In the genomic region with DNA sequence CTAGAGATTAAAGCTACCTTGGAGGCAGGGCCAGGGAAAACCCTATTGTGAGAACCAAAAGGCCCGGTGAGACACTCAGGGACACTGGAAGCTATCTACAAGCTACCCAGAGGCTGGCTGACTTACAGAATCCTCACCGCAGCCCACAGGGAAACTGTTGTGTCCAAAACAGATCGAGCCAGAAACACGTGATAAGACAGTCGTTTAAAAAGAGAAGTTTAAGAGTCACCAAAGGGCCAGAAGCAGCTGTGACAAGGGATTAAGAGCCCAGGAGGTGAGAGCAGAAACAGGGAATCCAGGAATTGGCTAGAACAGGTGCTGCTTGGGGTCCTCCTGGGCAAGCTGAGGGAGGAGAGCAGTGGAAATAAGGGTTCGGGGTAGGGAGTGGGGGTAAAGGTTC, we compare ENCODE assay signal across 9 mouse cellular contexts.
DNase-seq lines count a peak whose midpoint lies in the region; ATAC-seq and TF ChIP-seq lines count a peak whose summit lies in the region.
"Had no signal": no experiment of that assay in that cellular context is flagged by ENCODE, and none has a peak within 500 bp of the region (broad histone marks: within the 10 kb centered on the region; RNA-seq: fewer than 3 reads in every experiment).

No protein-coding gene starts in this region.

- no peak for ATAC-seq in lung, embryonic 15.5 days (ENCODE audit: borderline replicate concordance, extremely low read depth, low FRiP score, low TSS enrichment)
- ATAC-seq in embryonic facial prominence, embryonic 14.5 days (ENCODE audit: low read depth) = no peak
- ATAC-seq in heart, postnatal 0 days (ENCODE audit: insufficient read depth, low read depth) = no peak
- no peak for ATAC-seq in stomach, embryonic 14.5 days (ENCODE audit: insufficient number of reproducible peaks, insufficient read depth, low FRiP score, low read depth)
- ATAC-seq: liver, postnatal 0 days had no signal

- H3K4me3 ChIP-seq in lung, embryonic 15.5 days = no peak overlapping the region
- H3K4me3 ChIP-seq in embryonic facial prominence, embryonic 14.5 days (ENCODE audit: low read depth, low read length) = no peak overlapping the region
- no peak overlapping the region for H3K4me3 ChIP-seq in heart, postnatal 0 days (ENCODE audit: low read depth, low read length)
- H3K4me3 ChIP-seq in stomach, embryonic 14.5 days (ENCODE audit: low read depth, low read length) = no peak overlapping the region

- H3K4me2 ChIP-seq in lung, embryonic 15.5 days = no peak overlapping the region
- H3K4me2 ChIP-seq in embryonic facial prominence, embryonic 14.5 days (ENCODE audit: low read depth, low read length) = peak overlapping the region; percentile 44
- H3K4me2 ChIP-seq in heart, postnatal 0 days (ENCODE audit: low read depth, low read length) = peak overlapping the region; percentile 23; the same call in 1 of the 2 replicates
- H3K4me2 ChIP-seq in stomach, embryonic 14.5 days (replicated peaks; ENCODE audit: low read depth, low read length) = no peak overlapping the region

- TF ChIP-seq CTCF in heart, postnatal 0 days (IDR thresholded peaks at IDR 0.05; ENCODE audit: low read depth) = no peak

- whole genome bisulfite sequencing in lung, embryonic 15.5 days = 39% methylated on average over 6 of the region's 6 CpGs
- WGBS in embryonic facial prominence, embryonic 14.5 days = 54% methylated on average over 6 of the region's 6 CpGs
- WGBS in heart, postnatal 0 days = 25% methylated on average over 6 of the region's 6 CpGs
- 64% methylated on average over 6 of the region's 6 CpGs for WGBS in stomach, embryonic 14.5 days

- no peak for TF ChIP-seq EP300 in heart, postnatal 0 days (IDR thresholded peaks at IDR 0.05; ENCODE audit: low read depth)

- no peak for DNase-seq in lung, postnatal 4 days
- DNase-seq in embryonic facial prominence, embryonic 14.5 days (ENCODE audit: low spot score) = peak; percentile 33
- DNase-seq in heart, postnatal 0 days (ENCODE audit: low spot score) = no peak
- no peak for DNase-seq in adrenal gland, adult 8-10 months
- DNase-seq in frontal cortex, postnatal 10 days (ENCODE audit: low spot score in 2 of 2) = no peak
- DNase-seq in thymus, postnatal 14 days = no peak
- DNase-seq: liver, postnatal 0 days had no signal

- H3K9me3 ChIP-seq in lung, embryonic 15.5 days = no peaks in the 10 kb centered on the region
- no peaks in the 10 kb centered on the region for H3K9me3 ChIP-seq in embryonic facial prominence, embryonic 14.5 days (ENCODE audit: control insufficient read depth, low read length)
- H3K9me3 ChIP-seq in heart, postnatal 0 days (replicated peaks; ENCODE audit: control insufficient read depth, low read length) = no peaks in the 10 kb centered on the region
- H3K9me3 ChIP-seq in stomach, embryonic 14.5 days (ENCODE audit: control insufficient read depth, low read depth, low read length) = no peaks in the 10 kb centered on the region

- no peaks in the 10 kb centered on the region for H3K36me3 ChIP-seq in lung, embryonic 15.5 days
- H3K36me3 ChIP-seq in embryonic facial prominence, embryonic 14.5 days (ENCODE audit: control insufficient read depth, insufficient read depth, low read length) = no peaks in the 10 kb centered on the region
- no peaks in the 10 kb centered on the region for H3K36me3 ChIP-seq in heart, postnatal 0 days (replicated peaks; ENCODE audit: control insufficient read depth, insufficient read depth, low read length)
- no peaks in the 10 kb centered on the region for H3K36me3 ChIP-seq in stomach, embryonic 14.5 days (ENCODE audit: control insufficient read depth, insufficient read depth, low read length)

- no peak overlapping the region for H3K9ac ChIP-seq in lung, embryonic 15.5 days
- no peak overlapping the region for H3K9ac ChIP-seq in embryonic facial prominence, embryonic 14.5 days (ENCODE audit: low read depth, low read length)
- peak overlapping the region; percentile 32 for H3K9ac ChIP-seq in heart, postnatal 0 days (replicated peaks; ENCODE audit: low read depth, low read length)
- H3K9ac ChIP-seq in stomach, embryonic 14.5 days (replicated peaks; ENCODE audit: low read depth, low read length) = no peak overlapping the region
- H3K9ac ChIP-seq: liver, postnatal 0 days had no signal

- no peaks in the 10 kb centered on the region for H3K27me3 ChIP-seq in lung, embryonic 15.5 days
- no peaks in the 10 kb centered on the region for H3K27me3 ChIP-seq in embryonic facial prominence, embryonic 14.5 days (replicated peaks; ENCODE audit: control insufficient read depth, insufficient read depth, low read length)
- no peaks in the 10 kb centered on the region for H3K27me3 ChIP-seq in heart, postnatal 0 days (ENCODE audit: control insufficient read depth, insufficient read depth, low read length)
- no peaks in the 10 kb centered on the region for H3K27me3 ChIP-seq in stomach, embryonic 14.5 days (ENCODE audit: control insufficient read depth, insufficient read depth, low read length)

- H3K4me1 ChIP-seq in lung, embryonic 15.5 days = peaks cover 21% of the 10 kb centered on the region
- peaks cover 28% of the 10 kb centered on the region for H3K4me1 ChIP-seq in embryonic facial prominence, embryonic 14.5 days (ENCODE audit: control insufficient read depth, insufficient read depth, low read length)
- peaks cover 43% of the 10 kb centered on the region for H3K4me1 ChIP-seq in heart, postnatal 0 days (ENCODE audit: control insufficient read depth, insufficient read depth)
- peaks cover 24% of the 10 kb centered on the region; the same call in 1 of the 2 replicates for H3K4me1 ChIP-seq in stomach, embryonic 14.5 days (ENCODE audit: control insufficient read depth, insufficient read depth, low read length)

- peak overlapping the region; percentile 56; the same call in 1 of the 2 replicates for H3K27ac ChIP-seq in lung, embryonic 15.5 days
- peak overlapping the region; percentile 84 for H3K27ac ChIP-seq in embryonic facial prominence, embryonic 14.5 days (replicated peaks; ENCODE audit: low read depth, low read length)
- H3K27ac ChIP-seq in heart, postnatal 0 days (ENCODE audit: low read depth) = peak overlapping the region; percentile 97
- peak overlapping the region; percentile 74; the same call in 1 of the 2 replicates for H3K27ac ChIP-seq in stomach, embryonic 14.5 days (ENCODE audit: low read length)

Comparison
In these comparisons a context has a peak if more than half of its experiments do, and no peak if none do; other contexts are left out.
1. H3K4me2 ChIP-seq: peak in embryonic facial prominence, embryonic 14.5 days (single experiment) and heart, postnatal 0 days (single experiment); none in lung, embryonic 15.5 days (single experiment) and stomach, embryonic 14.5 days (single experiment).
2. Peak in every context shown above with its lines, with median percentiles within 50 percentile points of each other: H3K27ac ChIP-seq.